Mouse (Mus musculus): Measurements from ENCODE around the gene Aars2.
A peak's percentile ranks its signal among the peaks of the same experiment; 100 is the strongest.

Gene Aars2

GRCm38 (mm10) chr17:45502324-45502723 is 4.3 kb upstream of the Aars2 start:
- DNase-seq = no peak

GRCm38 (mm10) chr17:45503301-45503973 is 3.2 kb upstream of the Aars2 start:
- DNase-seq = no peak

- peak; percentile 58 for DNase-seq
Observed at GRCm38 (mm10) chr17:45505941-45506465, 638 bp upstream of the Aars2 start.

GRCm38 (mm10) chr17:45510871-45511270 is 4.2 kb downstream of the Aars2 start:
- DNase-seq = no peak

GRCm38 (mm10) chr17:45511757-45512156 is 5.1 kb downstream of the Aars2 start:
- no peak for DNase-seq

GRCm38 (mm10) chr17:45515204-45515726 is 8.6 kb downstream of the Aars2 start:
- no peak for DNase-seq

GRCm38 (mm10) chr17:45515806-45516205 is 9.2 kb downstream of the Aars2 start:
- no peak for DNase-seq

- DNase-seq = peak; percentile 88
Observed at GRCm38 (mm10) chr17:45516488-45516887, 9.8 kb downstream of the Aars2 start.

GRCm38 (mm10) chr17:45517135-45517534 is 10.5 kb downstream of the Aars2 start:
- DNase-seq = peak; percentile 65

- DNase-seq = peak; percentile 60
Observed at GRCm38 (mm10) chr17:45517549-45518215, 11.0 kb downstream of the Aars2 start.

GRCm38 (mm10) chr17:45518766-45519475 is 12.3 kb downstream of the Aars2 start:
- DNase-seq = peak; percentile 96

- DNase-seq = peak; percentile 68
Observed at GRCm38 (mm10) chr17:45520136-45520535, 13.5 kb downstream of the Aars2 start.

GRCm38 (mm10) chr17:45523263-45523662 is 16.6 kb downstream of the Aars2 start, which contains the start of gene Tcte1:
TSS of gene Tcte1 (plus strand) at chr17:45523434.
- no peak for DNase-seq

GRCm38 (mm10) chr17:45524961-45525360 is 18.3 kb downstream of the Aars2 start:
- peak; percentile 64 for DNase-seq

GRCm38 (mm10) chr17:45526571-45526970 is 19.9 kb downstream of the Aars2 start:
- DNase-seq = peak; percentile 70

GRCm38 (mm10) chr17:45530346-45530782 is 23.7 kb downstream of the Aars2 start:
- peak; percentile 94 for DNase-seq

GRCm38 (mm10) chr17:45532896-45533295 is 26.3 kb downstream of the Aars2 start:
- no peak for DNase-seq

GRCm38 (mm10) chr17:45536264-45536663 is 29.6 kb downstream of the Aars2 start:
- no peak for DNase-seq

- DNase-seq = no peak
Observed at GRCm38 (mm10) chr17:45538394-45538793, 31.8 kb downstream of the Aars2 start.

- DNase-seq = peak; percentile 49
Observed at GRCm38 (mm10) chr17:45539664-45540063, 33.0 kb downstream of the Aars2 start.

GRCm38 (mm10) chr17:45542129-45542528 is 35.5 kb downstream of the Aars2 start:
- DNase-seq = peak; percentile 49

GRCm38 (mm10) chr17:45542705-45543104 is 36.1 kb downstream of the Aars2 start:
- peak; percentile 78 for DNase-seq

- peak; percentile 67 for DNase-seq
Observed at GRCm38 (mm10) chr17:45543115-45543514, 36.5 kb downstream of the Aars2 start.
